Mouse (Mus musculus) forebrain, embryonic 12.5 days (tissue): ENCODE measurements around the gene Kncn. TPM values are rescaled to one million over a fixed set of nuclear protein-coding genes. Genes with fewer than 3 reads are reported as not detected.

Source experiments
- ATAC-seq: fragments of 200-750 bp; cut with Nextera tagmentation; 2 replicates; pipeline ENCODE4 v1.8.0; 2017; ENCODE audit warnings: moderate TSS enrichment; ENCODE audit not compliant: low FRiP score
- H3K27ac ChIP-seq: fragments of 300-500 bp; sonication (generic); 2 replicates; pipeline ENCODE4 v1.5.1; 2016; ENCODE audit warnings: mild to moderate bottlenecking
- H3K27me3 ChIP-seq: fragments of 300-500 bp; sonication (generic); 2 replicates; pipeline ENCODE4 v1.6.1; 2016; ENCODE audit warnings: mild to moderate bottlenecking
- H3K36me3 ChIP-seq: fragments of 300-500 bp; sonication (generic); replicated peaks from 2 replicates; pipeline ENCODE4 v1.6.1; 2016; ENCODE audit warnings: mild to moderate bottlenecking
- H3K4me1 ChIP-seq: fragments of 300-500 bp; sonication (generic); 2 replicates; pipeline ENCODE4 v1.6.1; 2016
- H3K4me2 ChIP-seq: fragments of 300-500 bp; sonication (generic); 2 replicates; pipeline ENCODE4 v1.6.1; 2016; ENCODE audit warnings: mild to moderate bottlenecking, moderate library complexity
- H3K4me3 ChIP-seq: fragments of 300-500 bp; sonication (generic); replicated peaks from 2 replicates; pipeline ENCODE4 v1.5.1; 2016; ENCODE audit warnings: mild to moderate bottlenecking
- H3K9ac ChIP-seq: fragments of 300-500 bp; sonication (generic); 2 replicates; pipeline ENCODE4 v1.6.1; 2016; ENCODE audit warnings: mild to moderate bottlenecking
- H3K9me3 ChIP-seq: fragments of 300-500 bp; sonication (generic); 2 replicates; pipeline ENCODE4 v1.6.1; 2016
- WGBS: fragments of 180-500 bp; shearing (Covaris S2); methylation state at CpG from one replicate; pipeline ENCODE4 v1.1.7; 2016; 5-methylcytosine and 5-hydroxymethylcytosine counted together
- polyA plus RNA-seq: library from polyadenylated mRNA; unstranded; fragments of >200 nt; fragmentation: Nextera tagmentation; extraction: Ambion mirVana; gene quantifications from 2 replicates; pipeline ENCODE4 v1.2.1, GENCODE M21; 2016

Gene Kncn
- not detected in 2 replicates for polyA plus RNA-seq

GRCm38 (mm10) chr4:115884022-115884421, at the start of gene Kncn:
TSS of gene Kncn (plus strand) at chr4:115884400.
- Histone ChIP-seq H3K9me3 (no peaks in the 10 kb centered on the region), H3K4me3 (no peak within 1 kb of the TSS), H3K4me2 (no peak within 1 kb of the TSS), H3K36me3 (no peaks in the 10 kb centered on the region), H3K27ac (no peak within 1 kb of the TSS), H3K27me3 (peaks cover 24% of the 10 kb centered on the region), H3K9ac (no peak within 1 kb of the TSS), H3K4me1 (peaks cover 35% of the 10 kb centered on the region)
- ATAC-seq = no peak
- WGBS = 75% methylated on average over 6 of the region's 6 CpGs

DNA sequence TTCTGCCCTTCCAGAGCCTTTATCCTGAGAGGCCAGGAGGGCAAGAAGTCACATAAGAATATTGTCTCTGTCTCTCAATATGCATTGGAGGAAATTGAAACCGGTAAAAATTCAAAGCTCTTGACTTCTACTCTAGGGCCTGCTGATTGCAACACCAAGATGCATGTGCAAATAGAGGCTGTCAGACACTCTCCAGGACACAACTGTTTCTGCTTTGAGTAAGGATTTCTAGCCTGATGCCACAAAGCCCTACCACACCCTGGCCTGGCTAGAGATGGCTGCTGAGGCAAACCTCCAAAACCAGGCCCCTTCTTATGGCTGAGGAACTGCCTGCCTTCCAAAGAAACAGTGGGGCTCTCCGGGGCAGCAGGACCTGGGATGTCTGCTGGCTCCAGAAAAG, 48.6 kb upstream of the Kncn start:
- Histone ChIP-seq H3K27ac (no peak overlapping the region), H3K4me1 (peaks cover 12% of the 10 kb centered on the region), H3K27me3 (no peaks in the 10 kb centered on the region), H3K4me2 (no peak overlapping the region), H3K9ac (no peak overlapping the region), H3K4me3 (no peak overlapping the region), H3K36me3 (no peaks in the 10 kb centered on the region), H3K9me3 (no peaks in the 10 kb centered on the region)
- WGBS = 80% methylated on average over 2 of the region's 2 CpGs
- no peak for ATAC-seq

GRCm38 (mm10) chr4:115838196-115838595, 46.0 kb upstream of the Kncn start:
- ATAC-seq = no peak
- Histone ChIP-seq H3K9me3 (no peaks in the 10 kb centered on the region), H3K27me3 (no peaks in the 10 kb centered on the region), H3K4me2 (peak overlapping the region; percentile 74), H3K4me3 (peak overlapping the region; percentile 59; the same call in 1 of the 2 replicates), H3K9ac (no peak overlapping the region), H3K27ac (no peak overlapping the region), H3K36me3 (no peaks in the 10 kb centered on the region), H3K4me1 (peaks cover 12% of the 10 kb centered on the region)
- WGBS = 61% methylated on average over 4 of the region's 4 CpGs

- Histone ChIP-seq H3K9me3 (no peaks in the 10 kb centered on the region), H3K27ac (peak within 1 kb of the TSS; percentile 56; the same call in 1 of the 2 replicates), H3K4me1 (peaks cover 12% of the 10 kb centered on the region), H3K9ac (peak within 1 kb of the TSS; percentile 64), H3K4me3 (peak within 1 kb of the TSS; percentile 59), H3K36me3 (no peaks in the 10 kb centered on the region), H3K4me2 (peak within 1 kb of the TSS; percentile 74), H3K27me3 (no peaks in the 10 kb centered on the region)
- 2% methylated on average over 51 of the region's 51 CpGs for WGBS
- ATAC-seq = peak; percentile 97
Observed at GRCm38 (mm10) chr4:115838696-115839641, 45.2 kb upstream of the Kncn start, which contains the start of gene Mknk1. TSS of gene Mknk1 (plus strand) at chr4:115839198.

- no peaks in the 10 kb centered on the region for H3K27me3 ChIP-seq
- peaks cover 12% of the 10 kb centered on the region for H3K4me1 ChIP-seq
- no peak overlapping the region for H3K27ac ChIP-seq
- no peak overlapping the region for H3K9ac ChIP-seq
- peak overlapping the region; percentile 59 for H3K4me3 ChIP-seq
- no peaks in the 10 kb centered on the region for H3K36me3 ChIP-seq
- no peaks in the 10 kb centered on the region for H3K9me3 ChIP-seq
- H3K4me2 ChIP-seq = peak overlapping the region; percentile 74; the same call in 1 of the 2 replicates
- no peak for ATAC-seq
- WGBS = 61% methylated on average over 4 of the region's 4 CpGs
Observed at GRCm38 (mm10) chr4:115839956-115840355, 44.2 kb upstream of the Kncn start.

DNA sequence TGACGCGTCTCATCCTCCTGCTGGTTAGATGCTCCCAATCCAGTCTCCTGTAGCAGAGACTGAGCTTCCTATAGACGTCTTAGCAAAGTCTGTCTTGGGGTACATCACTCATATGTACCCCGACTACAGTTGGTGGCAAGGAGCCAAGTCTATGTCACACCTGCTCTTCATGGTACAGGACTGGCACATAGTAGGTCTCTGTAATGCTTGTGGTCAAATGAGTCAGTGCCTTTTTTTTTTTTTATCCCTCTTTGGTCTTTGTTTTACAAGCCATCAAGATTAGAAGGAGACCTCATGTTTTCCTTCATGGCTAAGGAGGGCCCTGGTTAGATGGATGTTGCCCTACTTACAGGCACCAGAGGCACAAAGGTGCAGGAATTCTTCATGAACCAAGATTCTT, 43.4 kb upstream of the Kncn start:
- no peak overlapping the region for H3K4me2 ChIP-seq
- H3K9me3 ChIP-seq = no peaks in the 10 kb centered on the region
- no peak for ATAC-seq
- no peaks in the 10 kb centered on the region for H3K36me3 ChIP-seq
- peaks cover 12% of the 10 kb centered on the region for H3K4me1 ChIP-seq
- 92% methylated on average over 4 of the region's 4 CpGs for WGBS
- H3K4me3 ChIP-seq = no peak overlapping the region
- H3K27ac ChIP-seq = no peak overlapping the region
- no peaks in the 10 kb centered on the region for H3K27me3 ChIP-seq
- H3K9ac ChIP-seq = no peak overlapping the region

DNA sequence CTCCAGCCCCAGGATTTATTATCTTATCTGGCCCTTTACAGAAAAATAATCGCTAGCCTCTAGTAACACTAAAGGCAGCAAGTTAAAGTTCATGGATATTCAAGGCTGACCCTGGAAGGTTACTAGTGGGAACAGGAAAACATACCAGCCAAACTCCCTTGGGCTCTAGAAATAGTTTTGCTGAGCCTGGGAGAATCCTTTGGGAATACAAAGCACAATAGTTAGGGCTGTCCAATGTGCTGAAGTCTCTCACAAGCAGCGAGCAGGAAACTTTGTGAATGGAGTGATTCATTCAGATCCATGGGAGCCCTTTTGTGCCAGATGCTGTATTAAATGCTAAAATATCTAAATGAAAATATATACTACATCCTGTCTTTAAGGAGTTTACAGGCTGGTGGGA, 37.5 kb upstream of the Kncn start:
- no peaks in the 10 kb centered on the region for H3K27me3 ChIP-seq
- H3K4me2 ChIP-seq = no peak overlapping the region
- H3K9ac ChIP-seq = no peak overlapping the region
- H3K27ac ChIP-seq = no peak overlapping the region
- 61% methylated on average over 2 of the region's 2 CpGs for WGBS
- H3K4me3 ChIP-seq = no peak overlapping the region
- ATAC-seq = no peak
- peaks cover 15% of the 10 kb centered on the region for H3K36me3 ChIP-seq
- H3K9me3 ChIP-seq = no peaks in the 10 kb centered on the region
- peaks cover 5% of the 10 kb centered on the region; the same call in 1 of the 2 replicates for H3K4me1 ChIP-seq

- Histone ChIP-seq H3K27me3 (no peaks in the 10 kb centered on the region), H3K27ac (no peak overlapping the region), H3K4me3 (no peak overlapping the region), H3K9ac (no peak overlapping the region), H3K9me3 (no peaks in the 10 kb centered on the region), H3K36me3 (peaks cover 18% of the 10 kb centered on the region), H3K4me1 (peaks cover 5% of the 10 kb centered on the region; the same call in 1 of the 2 replicates), H3K4me2 (no peak overlapping the region)
- ATAC-seq = no peak
- 50% methylated on average over 5 of the region's 5 CpGs for WGBS
Observed at GRCm38 (mm10) chr4:115847377-115847776, 36.8 kb upstream of the Kncn start.

DNA sequence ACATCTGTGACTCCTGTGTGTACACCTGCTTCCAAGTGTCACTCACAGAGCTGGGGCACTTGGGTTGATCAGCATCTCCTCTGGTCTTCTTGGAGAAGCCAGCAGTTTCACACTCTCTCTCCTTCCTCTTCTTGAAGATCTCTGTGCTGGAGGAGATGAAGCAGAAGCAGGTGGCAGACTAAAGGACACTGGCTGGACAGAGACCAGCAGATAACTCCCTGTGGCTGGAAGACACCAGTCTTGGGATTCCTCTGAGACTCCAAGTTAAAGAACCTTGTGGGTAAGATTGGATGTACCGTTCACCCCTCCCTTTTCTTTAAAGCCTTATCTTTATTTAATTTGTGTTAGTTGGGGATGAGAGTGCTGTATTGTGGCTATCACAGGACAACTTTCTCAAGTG, 36.1 kb upstream of the Kncn start:
- no peaks in the 10 kb centered on the region for H3K27me3 ChIP-seq
- H3K4me2 ChIP-seq = no peak overlapping the region
- H3K9me3 ChIP-seq = no peaks in the 10 kb centered on the region
- H3K36me3 ChIP-seq = peaks cover 25% of the 10 kb centered on the region
- no peak overlapping the region for H3K9ac ChIP-seq
- no peak overlapping the region for H3K27ac ChIP-seq
- WGBS = 93% methylated on average over 1 of the region's 1 CpGs
- no peak for ATAC-seq
- H3K4me3 ChIP-seq = no peak overlapping the region
- peaks cover 5% of the 10 kb centered on the region; the same call in 1 of the 2 replicates for H3K4me1 ChIP-seq

GRCm38 (mm10) chr4:115848990-115849677, 35.1 kb upstream of the Kncn start:
- Histone ChIP-seq H3K9ac (no peak overlapping the region), H3K27ac (no peak overlapping the region), H3K9me3 (no peaks in the 10 kb centered on the region), H3K4me3 (no peak overlapping the region), H3K27me3 (no peaks in the 10 kb centered on the region), H3K36me3 (peaks cover 25% of the 10 kb centered on the region), H3K4me2 (no peak overlapping the region), H3K4me1 (peaks cover 5% of the 10 kb centered on the region; the same call in 1 of the 2 replicates)
- WGBS = 80% methylated on average over 8 of the region's 8 CpGs
- ATAC-seq = no peak

DNA sequence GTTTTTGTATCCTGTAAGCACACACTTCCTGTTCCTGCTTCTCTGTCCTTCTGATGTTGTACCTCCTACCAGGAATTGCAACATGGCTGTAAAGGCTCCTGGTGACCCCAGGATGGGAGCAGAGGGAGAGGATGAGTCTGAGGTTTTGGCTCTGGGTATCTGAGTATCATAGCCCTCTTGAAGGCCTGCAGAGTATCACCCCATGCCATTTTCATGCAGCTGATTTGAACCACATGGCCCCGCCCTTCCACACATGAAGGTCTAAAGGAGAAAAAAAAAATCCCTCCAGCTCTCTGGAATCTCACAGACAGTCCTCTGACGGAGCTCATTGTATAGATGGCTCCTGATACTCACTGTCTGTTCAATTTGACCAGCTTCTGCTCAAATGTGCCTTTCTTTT, 34.1 kb upstream of the Kncn start:
- WGBS = 88% methylated on average over 2 of the region's 2 CpGs
- no peak overlapping the region for H3K4me3 ChIP-seq
- peaks cover 25% of the 10 kb centered on the region for H3K36me3 ChIP-seq
- no peak overlapping the region for H3K27ac ChIP-seq
- H3K4me2 ChIP-seq = no peak overlapping the region
- H3K4me1 ChIP-seq = peaks cover 9% of the 10 kb centered on the region
- no peak for ATAC-seq
- H3K9me3 ChIP-seq = no peaks in the 10 kb centered on the region
- H3K9ac ChIP-seq = no peak overlapping the region
- H3K27me3 ChIP-seq = no peaks in the 10 kb centered on the region

DNA sequence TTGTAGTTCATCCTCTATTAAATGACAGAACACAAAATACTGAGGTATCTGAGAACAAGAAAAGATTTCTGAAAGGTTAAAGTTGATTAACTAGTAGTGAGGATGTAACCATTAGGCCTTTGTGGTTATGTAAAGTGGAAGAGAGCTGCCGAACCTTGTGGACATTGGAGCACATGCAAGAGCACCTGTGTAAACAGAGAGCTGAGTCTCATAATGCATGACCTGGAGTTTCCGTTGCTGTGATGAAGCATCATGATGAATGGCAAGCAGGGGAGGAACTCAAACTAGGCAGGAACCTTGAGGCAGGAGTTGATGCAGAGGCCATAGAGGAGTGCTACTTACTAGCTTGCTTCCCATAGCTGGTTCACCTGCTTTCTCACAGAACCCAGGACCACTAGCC, 33.6 kb upstream of the Kncn start:
- H3K36me3 ChIP-seq = peaks cover 25% of the 10 kb centered on the region
- H3K4me2 ChIP-seq = no peak overlapping the region
- 76% methylated on average over 2 of the region's 2 CpGs for WGBS
- no peak overlapping the region for H3K27ac ChIP-seq
- H3K4me1 ChIP-seq = peaks cover 14% of the 10 kb centered on the region
- no peaks in the 10 kb centered on the region for H3K27me3 ChIP-seq
- ATAC-seq = no peak
- no peak overlapping the region for H3K9ac ChIP-seq
- H3K9me3 ChIP-seq = no peaks in the 10 kb centered on the region
- H3K4me3 ChIP-seq = no peak overlapping the region
